Mouse (Mus musculus) C2C12 (cell line): ENCODE data around the gene Gm28308.

ENCODE experiments used
- CEBPB ChIP-seq: IDR thresholded peaks from one replicate; pipeline ENCODE4 v1.6.1; 2011; ENCODE audit warnings: low read depth, mild to moderate bottlenecking, control low read depth, moderate library complexity
- CTCF ChIP-seq: IDR thresholded peaks from one replicate; pipeline ENCODE4 v1.5.1; 2011; ENCODE audit not compliant: control insufficient read depth, insufficient read depth, insufficient read length
- FOSL1 ChIP-seq: IDR thresholded peaks from one replicate; pipeline ENCODE4 v1.8.0; 2011; ENCODE audit warnings: mild to moderate bottlenecking, low read length; ENCODE audit not compliant: poor library complexity, insufficient read depth, severe bottlenecking
- MAX ChIP-seq: IDR thresholded peaks from one replicate; pipeline ENCODE4 v1.6.1; 2011; ENCODE audit warnings: mild to moderate bottlenecking, control low read depth
- MYOD1 ChIP-seq: IDR thresholded peaks from one replicate; pipeline ENCODE4 v1.6.1; 2011; ENCODE audit warnings: low read depth; ENCODE audit not compliant: control insufficient read depth, insufficient read length
- USF1 ChIP-seq: IDR thresholded peaks from one replicate; pipeline ENCODE4 v1.6.1; 2011; ENCODE audit warnings: low read depth, mild to moderate bottlenecking, control low read depth, moderate library complexity

DNA sequence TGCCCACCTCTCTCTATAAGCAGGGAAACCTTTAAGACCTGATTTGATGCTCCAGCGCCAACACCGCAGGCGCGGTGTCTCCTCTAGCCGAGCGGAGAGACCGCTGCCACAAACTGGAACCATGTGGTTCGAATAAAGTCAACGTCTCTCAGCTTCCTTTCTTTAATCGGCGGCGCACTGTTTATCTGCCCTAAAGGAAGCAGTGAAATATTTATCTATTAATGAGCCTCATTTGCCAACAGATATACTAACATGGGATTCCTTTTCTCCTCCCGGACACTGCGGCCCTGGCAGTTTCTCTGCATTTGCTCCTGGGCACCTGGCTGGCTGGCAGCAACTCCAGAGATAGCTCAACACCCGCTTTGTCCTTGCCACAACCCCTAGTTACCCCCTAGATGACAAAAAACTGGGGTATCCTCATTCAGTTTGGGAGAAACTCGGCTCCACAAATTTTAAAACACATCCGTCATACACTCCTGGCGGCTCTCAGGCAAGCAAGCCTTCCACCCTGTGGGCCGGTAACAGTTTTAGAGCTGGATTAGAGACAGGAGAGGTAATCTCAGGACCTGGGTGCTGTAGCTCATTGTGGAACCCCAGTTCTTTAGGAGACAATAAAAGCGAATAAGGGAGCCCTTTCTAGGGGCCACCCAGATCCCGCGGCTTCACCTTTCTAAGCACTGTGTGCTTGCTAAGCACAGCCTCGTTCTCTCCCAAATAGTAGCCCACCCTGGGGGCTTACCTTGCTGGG, 4.9 kb upstream of the Gm28308 start:
- TF ChIP-seq CTCF (no peak), MAX (no peak), USF1 (no peak), CEBPB (no peak), MYOD1 (no peak), FOSL1 (no peak)
